Mouse (Mus musculus) ES-Bruce4 (cell line): ENCODE results near the gene Rnf152.

Experiments used
- CTCF ChIP-seq: IDR thresholded peaks from one replicate; pipeline ENCODE4 v1.8.1; 2011; ENCODE audit warnings: low read depth, low read length
- EP300 ChIP-seq: IDR thresholded peaks from 2 replicates; pipeline ENCODE4 v1.6.1; 2011; ENCODE audit warnings: low read depth, low read length; ENCODE audit not compliant: insufficient read depth
- POLR2A ChIP-seq: IDR thresholded peaks from one replicate; pipeline ENCODE4 v1.8.1; 2011; ENCODE audit warnings: low read length; ENCODE audit not compliant: insufficient read depth

- TF ChIP-seq EP300 (no peak), CTCF (no peak), POLR2A (no peak)
Observed at GRCm38 (mm10) chr1:105286906-105287305, 69.6 kb downstream of the Rnf152 start.
